Mouse (Mus musculus): Measurements from ENCODE around the gene Tulp2.

GRCm38 (mm10) chr7:45456721-45457203 lies 24.9 kb upstream of the Tulp2 start:
- TF ChIP-seq POLR2A (IDR thresholded peaks at IDR 0.05; ENCODE audit: borderline replicate concordance, low read depth, low read length) (no peak; the same call in 1 of the 2 replicates), CTCF (IDR thresholded peaks at IDR 0.05; ENCODE audit: low read depth, low read length) (no peak)

Data from bone marrow macrophage, adult 2 months (primary cell).